Mouse (Mus musculus) forebrain, embryonic 13.5 days (tissue): ENCODE data around the gene Skil. TPM values are rescaled to one million over a fixed set of nuclear protein-coding genes. Genes with fewer than 3 reads are reported as not detected.

Experiments
- ATAC-seq: fragments of 200-750 bp; cut with Nextera tagmentation; 2 replicates; pipeline ENCODE4 v1.8.0; 2017
- H3K27ac ChIP-seq: fragments of 300-500 bp; sonication (generic); 2 replicates; pipeline ENCODE4 v1.5.1; 2015; ENCODE audit warnings: inconsistent platforms, mild to moderate bottlenecking, moderate library complexity
- H3K27me3 ChIP-seq: fragments of 300-500 bp; sonication (generic); 2 replicates; pipeline ENCODE4 v1.6.1; 2015; ENCODE audit warnings: mild to moderate bottlenecking, inconsistent platforms
- H3K36me3 ChIP-seq: fragments of 300-500 bp; sonication (generic); 2 replicates; pipeline ENCODE4 v1.6.1; 2015; ENCODE audit warnings: mild to moderate bottlenecking, inconsistent platforms; ENCODE audit not compliant: poor library complexity, severe bottlenecking
- H3K4me1 ChIP-seq: fragments of 300-500 bp; sonication (generic); 2 replicates; pipeline ENCODE4 v1.6.1; 2015; ENCODE audit warnings: inconsistent platforms
- H3K4me2 ChIP-seq: fragments of 300-500 bp; sonication (generic); 2 replicates; pipeline ENCODE4 v1.6.1; 2015; ENCODE audit warnings: inconsistent platforms, mild to moderate bottlenecking, moderate library complexity
- H3K4me3 ChIP-seq: fragments of 300-500 bp; sonication (generic); 2 replicates; pipeline ENCODE4 v1.5.1; 2015; ENCODE audit warnings: mild to moderate bottlenecking, inconsistent platforms
- H3K9ac ChIP-seq: fragments of 300-500 bp; sonication (generic); 2 replicates; pipeline ENCODE4 v1.6.1; 2015; ENCODE audit warnings: mild to moderate bottlenecking, inconsistent platforms
- H3K9me3 ChIP-seq: fragments of 300-500 bp; sonication (generic); replicated peaks from 2 replicates; pipeline ENCODE4 v1.6.1; 2016; ENCODE audit warnings: inconsistent platforms
- WGBS: fragments of 180-500 bp; shearing (Covaris S2); methylation state at CpG from one replicate; pipeline ENCODE4 v1.1.7; 2015; 5-methylcytosine and 5-hydroxymethylcytosine counted together
- polyA plus RNA-seq: library from polyadenylated mRNA; unstranded; fragments of >200 nt; fragmentation: Nextera tagmentation; extraction: Ambion mirVana; gene quantifications from 2 replicates; pipeline ENCODE4 v1.2.1, GENCODE M21; 2015

Skil gene
- polyA plus RNA-seq, 1 experiment from 2014 or later, result 32.3 TPM

DNA sequence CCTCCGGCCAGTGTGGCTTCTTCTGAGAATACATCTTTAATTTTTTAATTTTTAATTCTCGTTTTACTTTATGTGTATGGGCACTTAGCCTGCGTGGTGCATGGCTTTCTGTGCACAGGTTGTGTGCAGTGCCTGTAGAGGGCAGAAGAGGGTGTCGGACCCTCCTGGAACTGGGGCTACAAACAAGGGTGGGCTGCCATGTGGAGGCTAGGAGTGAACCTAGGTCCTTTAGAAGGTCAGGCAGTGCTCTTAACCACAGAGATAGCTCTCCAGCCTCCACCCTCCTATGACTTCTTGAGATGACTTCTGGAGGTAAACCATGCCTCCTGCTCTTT, 33.1 kb upstream of the Skil start:
- Histone ChIP-seq H3K4me3 (no peak overlapping the region), H3K4me2 (no peak overlapping the region), H3K9me3 (no peaks in the 10 kb centered on the region), H3K9ac (no peak overlapping the region), H3K27me3 (no peaks in the 10 kb centered on the region), H3K36me3 (no peaks in the 10 kb centered on the region), H3K4me1 (0 out of 2 replicates have a peak, but pooled peaks cover 3% of the 10 kb centered on the region), H3K27ac (no peak overlapping the region)
- WGBS, result 80% methylated on average over 4 of the region's 4 CpGs
- no peak for ATAC-seq

DNA sequence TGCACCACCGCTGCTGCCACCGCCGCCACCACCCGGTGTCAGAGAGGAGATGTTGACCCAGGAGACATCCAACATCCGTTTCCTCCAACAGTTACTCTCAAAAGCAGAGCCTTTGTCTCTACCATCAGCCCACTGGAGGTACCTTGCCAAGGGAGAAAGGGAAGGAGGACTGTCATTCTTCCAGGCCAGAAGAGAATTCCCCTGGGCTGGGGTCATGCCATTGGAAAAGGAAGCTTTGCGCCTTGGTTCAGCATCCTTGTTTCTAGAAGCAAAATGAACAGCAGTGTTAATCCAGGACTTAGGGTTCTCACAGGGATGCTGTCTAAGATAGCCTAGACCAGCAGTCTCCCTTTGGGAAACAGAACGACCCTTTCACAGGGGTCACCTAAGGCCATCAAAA, 32.5 kb upstream of the Skil start:
- H3K27ac ChIP-seq, result no peak overlapping the region
- no peaks in the 10 kb centered on the region for H3K4me1 ChIP-seq
- no peaks in the 10 kb centered on the region for H3K36me3 ChIP-seq
- 86% methylated on average over 7 of the region's 7 CpGs for WGBS
- no peaks in the 10 kb centered on the region for H3K27me3 ChIP-seq
- H3K4me3 ChIP-seq, result no peak overlapping the region
- H3K4me2 ChIP-seq, result no peak overlapping the region
- H3K9me3 ChIP-seq, result no peaks in the 10 kb centered on the region
- H3K9ac ChIP-seq, result no peak overlapping the region
- no peak for ATAC-seq

DNA sequence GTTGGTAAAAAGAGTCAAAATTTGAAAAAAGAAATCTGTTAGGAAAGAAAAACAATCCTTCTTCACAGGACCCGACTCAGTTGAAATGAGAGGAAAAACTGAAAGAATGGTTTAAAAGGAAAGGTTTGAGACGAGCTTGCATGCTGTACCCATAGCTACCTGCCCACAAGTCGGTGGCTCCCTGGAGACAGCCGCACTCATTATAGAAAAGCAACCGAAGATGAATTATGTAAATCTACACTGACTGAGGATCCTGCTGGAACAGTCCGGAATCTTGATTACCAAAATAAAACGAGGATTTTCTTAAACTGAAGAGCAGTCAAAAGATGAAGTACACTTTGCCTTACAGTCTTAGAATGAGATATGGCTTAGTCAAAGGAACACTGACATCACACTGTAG, 26.4 kb upstream of the Skil start:
- Histone ChIP-seq H3K36me3 (no peaks in the 10 kb centered on the region), H3K9me3 (no peaks in the 10 kb centered on the region), H3K9ac (no peak overlapping the region), H3K4me1 (no peaks in the 10 kb centered on the region), H3K27ac (no peak overlapping the region), H3K4me2 (no peak overlapping the region), H3K27me3 (no peaks in the 10 kb centered on the region), H3K4me3 (no peak overlapping the region)
- no peak for ATAC-seq
- WGBS, result 85% methylated on average over 7 of the region's 7 CpGs

DNA sequence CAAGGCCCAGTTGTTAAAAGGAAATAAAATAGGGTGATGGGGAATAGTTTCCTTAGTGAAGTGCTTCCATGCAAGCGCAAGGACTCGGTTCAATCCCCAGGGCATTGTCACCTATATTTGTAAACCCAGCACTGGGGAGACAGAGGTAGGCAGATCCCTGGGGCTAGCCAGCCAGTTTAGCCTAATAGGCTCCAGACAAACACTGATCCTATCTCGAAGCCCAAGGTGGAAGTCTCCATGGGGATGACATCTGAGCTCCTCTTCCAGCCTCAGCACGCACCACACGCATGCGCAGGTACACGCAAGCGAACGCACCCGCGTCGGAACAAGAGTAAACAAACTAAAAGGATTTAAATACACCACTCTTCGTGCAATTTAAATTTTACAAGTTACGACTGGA, 23.1 kb upstream of the Skil start:
- 92% methylated on average over 14 of the region's 14 CpGs for WGBS
- no peaks in the 10 kb centered on the region for H3K4me1 ChIP-seq
- no peaks in the 10 kb centered on the region for H3K27me3 ChIP-seq
- H3K4me3 ChIP-seq, result no peak overlapping the region
- no peaks in the 10 kb centered on the region for H3K36me3 ChIP-seq
- no peak overlapping the region for H3K27ac ChIP-seq
- no peak overlapping the region for H3K4me2 ChIP-seq
- H3K9me3 ChIP-seq, result no peaks in the 10 kb centered on the region
- no peak overlapping the region for H3K9ac ChIP-seq
- no peak for ATAC-seq

DNA sequence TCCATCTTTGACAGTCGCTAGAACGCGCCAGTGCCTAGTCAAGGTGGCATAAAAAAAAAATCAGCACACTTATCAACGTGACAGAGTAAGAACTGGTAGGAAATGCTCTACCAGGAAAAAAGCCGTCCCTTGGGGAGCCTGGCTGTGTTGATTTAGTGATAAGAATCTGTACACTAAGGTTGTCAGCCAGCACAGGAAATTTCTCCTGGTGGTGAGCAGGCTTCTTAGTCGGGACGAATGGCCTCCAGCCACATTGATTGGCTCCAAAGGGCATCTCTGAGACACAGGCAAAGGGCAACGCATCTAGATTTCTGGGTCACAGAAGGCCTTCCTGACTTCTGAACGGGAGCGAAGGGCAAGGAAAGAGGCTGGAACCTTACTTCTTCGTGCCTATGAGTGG, 19.1 kb upstream of the Skil start:
- H3K4me1 ChIP-seq, result no peaks in the 10 kb centered on the region
- H3K9ac ChIP-seq, result no peak overlapping the region
- H3K4me2 ChIP-seq, result no peak overlapping the region
- no peaks in the 10 kb centered on the region for H3K9me3 ChIP-seq
- WGBS, result 86% methylated on average over 11 of the region's 11 CpGs
- H3K4me3 ChIP-seq, result no peak overlapping the region
- no peak overlapping the region for H3K27ac ChIP-seq
- ATAC-seq, result no peak
- no peaks in the 10 kb centered on the region for H3K36me3 ChIP-seq
- no peaks in the 10 kb centered on the region for H3K27me3 ChIP-seq

DNA sequence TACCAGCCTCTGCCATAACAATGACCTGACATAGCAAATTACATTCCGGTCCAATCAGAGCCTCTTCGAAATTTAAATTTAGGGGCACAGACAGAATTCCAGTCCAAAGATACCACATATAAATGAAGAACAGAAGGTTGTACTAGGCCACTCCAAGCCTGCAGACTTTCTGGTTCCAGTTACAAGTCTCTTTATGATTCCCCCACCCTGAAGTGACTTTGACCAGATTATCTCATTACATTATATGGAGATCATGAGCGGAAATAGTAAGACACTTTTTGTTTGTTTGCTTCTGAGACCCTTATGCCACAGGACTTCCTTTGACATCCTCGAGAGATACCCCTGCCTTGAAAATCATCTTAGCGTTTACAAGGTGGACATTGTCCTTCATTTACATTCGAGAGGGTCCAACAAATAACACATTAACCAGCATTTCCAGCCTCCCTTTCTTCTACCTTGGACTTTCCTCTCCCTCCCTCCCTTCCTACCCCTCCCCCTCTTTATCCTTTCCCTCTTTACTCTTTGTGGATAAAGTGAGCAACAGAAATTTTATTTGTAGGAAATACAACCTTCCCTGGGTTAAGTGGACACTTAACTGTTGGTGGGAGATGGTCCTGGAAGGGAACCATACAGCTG, 17.7 kb upstream of the Skil start:
- Histone ChIP-seq H3K4me2 (no peak overlapping the region), H3K9me3 (no peaks in the 10 kb centered on the region), H3K27me3 (no peaks in the 10 kb centered on the region), H3K4me3 (no peak overlapping the region), H3K4me1 (no peaks in the 10 kb centered on the region), H3K27ac (no peak overlapping the region), H3K36me3 (no peaks in the 10 kb centered on the region), H3K9ac (no peak overlapping the region)
- no peak for ATAC-seq
- 90% methylated on average over 6 of the region's 6 CpGs for WGBS

DNA sequence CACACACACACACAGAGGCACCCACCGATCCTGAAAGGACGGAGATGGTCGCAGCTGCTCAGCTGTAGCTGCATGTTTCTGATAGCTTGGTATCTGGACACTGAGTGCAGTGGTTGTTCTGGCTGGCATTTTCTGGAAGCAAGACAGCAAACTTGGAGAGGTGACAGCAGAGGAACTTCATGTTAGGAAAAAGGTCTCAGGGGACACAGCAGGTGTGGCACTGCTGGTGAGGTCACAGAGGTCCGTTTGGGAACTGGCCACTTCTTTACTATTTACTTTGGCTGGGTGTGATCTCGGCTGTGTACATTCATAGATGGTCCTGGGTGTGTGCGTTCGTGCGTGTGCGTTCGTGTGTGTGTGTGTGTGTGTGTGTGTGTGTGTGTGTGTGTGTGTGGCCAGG, 15.4 kb upstream of the Skil start:
- H3K4me1 ChIP-seq, result peaks cover 10% of the 10 kb centered on the region
- 86% methylated on average over 10 of the region's 10 CpGs for WGBS
- no peak for ATAC-seq

DNA sequence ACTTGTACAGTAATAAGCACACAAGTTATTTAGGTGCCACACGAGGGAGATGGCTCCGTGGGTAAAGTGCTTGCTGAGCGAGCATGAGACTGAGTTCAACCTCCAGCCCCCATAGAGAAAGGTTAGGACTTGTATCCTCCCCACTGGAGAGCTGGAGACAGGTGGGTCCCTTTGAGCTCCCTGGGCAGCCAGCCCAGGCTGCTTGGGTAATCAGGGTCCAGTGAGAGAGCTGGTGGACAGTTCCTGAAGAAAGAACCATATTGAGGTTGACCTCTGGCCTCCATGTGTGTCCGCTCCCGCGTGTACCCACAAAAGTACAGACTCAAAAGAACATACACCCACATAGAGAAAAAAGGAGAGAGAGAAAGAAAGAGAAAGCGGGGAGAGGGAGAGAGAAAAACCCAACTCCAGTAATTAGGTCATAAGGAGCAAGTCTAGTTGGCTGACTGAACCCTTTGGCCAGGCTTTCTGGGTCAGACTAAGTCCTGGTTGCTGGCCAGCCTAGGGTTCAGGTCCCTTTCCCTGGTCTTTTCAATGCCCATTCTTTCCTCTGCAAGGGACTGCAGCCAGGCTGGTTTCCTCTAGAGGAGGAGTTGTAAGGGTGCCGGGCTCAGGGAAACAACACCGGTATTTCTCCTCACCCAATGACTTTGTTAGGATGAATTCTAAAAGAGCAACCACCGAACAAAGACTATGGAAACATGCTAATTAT, 13.9 kb upstream of the Skil start:
- no peaks in the 10 kb centered on the region for H3K9me3 ChIP-seq
- 81% methylated on average over 10 of the region's 10 CpGs for WGBS
- H3K27ac ChIP-seq, result no peak overlapping the region
- H3K4me2 ChIP-seq, result no peak overlapping the region
- H3K36me3 ChIP-seq, result no peaks in the 10 kb centered on the region
- no peak overlapping the region for H3K9ac ChIP-seq
- no peak overlapping the region for H3K4me3 ChIP-seq
- H3K27me3 ChIP-seq, result no peaks in the 10 kb centered on the region
- ATAC-seq, result no peak
- peaks cover 10% of the 10 kb centered on the region for H3K4me1 ChIP-seq

More for the DNA sequence above, 15.4 kb upstream of the Skil start:
- Histone ChIP-seq H3K36me3 (no peaks in the 10 kb centered on the region), H3K4me3 (no peak overlapping the region), H3K9ac (no peak overlapping the region), H3K9me3 (no peaks in the 10 kb centered on the region), H3K27ac (no peak overlapping the region), H3K4me2 (no peak overlapping the region), H3K27me3 (no peaks in the 10 kb centered on the region)

DNA sequence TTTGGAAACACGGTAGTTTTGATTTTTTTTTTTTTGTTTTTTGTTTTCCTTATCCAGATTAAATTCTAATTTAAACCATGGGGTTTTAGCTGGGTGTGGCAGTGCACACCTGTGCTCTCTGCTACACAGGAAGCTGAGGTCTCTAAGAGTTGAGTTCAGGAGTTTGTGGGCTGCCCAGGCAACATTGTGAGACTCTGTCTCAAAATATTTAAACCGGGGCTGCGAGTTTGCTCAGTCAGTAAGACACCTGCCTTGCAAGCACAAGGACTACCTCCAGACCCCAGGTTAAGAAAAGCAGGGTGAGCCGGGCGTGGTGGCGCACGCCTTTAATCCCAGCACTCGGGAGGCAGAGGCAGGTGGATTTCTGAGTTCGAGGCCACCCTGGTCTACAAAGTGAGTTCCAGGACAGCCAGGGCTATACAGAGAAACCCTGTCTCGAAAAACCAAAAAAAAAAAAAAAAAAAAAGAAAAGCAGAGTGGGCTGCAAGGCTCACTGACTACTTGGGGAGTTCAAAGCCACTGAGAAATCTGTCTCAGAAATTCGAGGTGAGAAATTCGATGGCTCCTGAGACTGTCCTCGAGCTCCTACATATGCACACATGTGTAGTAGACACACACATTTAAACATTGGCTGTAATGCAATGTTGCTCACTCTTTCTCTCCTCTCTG, 11.9 kb upstream of the Skil start:
- ATAC-seq, result no peak
- H3K9me3 ChIP-seq, result no peaks in the 10 kb centered on the region
- H3K9ac ChIP-seq, result no peak overlapping the region
- WGBS, result 92% methylated on average over 12 of the region's 13 CpGs
- no peak overlapping the region for H3K4me3 ChIP-seq
- peaks cover 17% of the 10 kb centered on the region for H3K4me1 ChIP-seq
- no peak overlapping the region for H3K4me2 ChIP-seq
- H3K27me3 ChIP-seq, result no peaks in the 10 kb centered on the region
- H3K27ac ChIP-seq, result no peak overlapping the region
- H3K36me3 ChIP-seq, result no peaks in the 10 kb centered on the region

DNA sequence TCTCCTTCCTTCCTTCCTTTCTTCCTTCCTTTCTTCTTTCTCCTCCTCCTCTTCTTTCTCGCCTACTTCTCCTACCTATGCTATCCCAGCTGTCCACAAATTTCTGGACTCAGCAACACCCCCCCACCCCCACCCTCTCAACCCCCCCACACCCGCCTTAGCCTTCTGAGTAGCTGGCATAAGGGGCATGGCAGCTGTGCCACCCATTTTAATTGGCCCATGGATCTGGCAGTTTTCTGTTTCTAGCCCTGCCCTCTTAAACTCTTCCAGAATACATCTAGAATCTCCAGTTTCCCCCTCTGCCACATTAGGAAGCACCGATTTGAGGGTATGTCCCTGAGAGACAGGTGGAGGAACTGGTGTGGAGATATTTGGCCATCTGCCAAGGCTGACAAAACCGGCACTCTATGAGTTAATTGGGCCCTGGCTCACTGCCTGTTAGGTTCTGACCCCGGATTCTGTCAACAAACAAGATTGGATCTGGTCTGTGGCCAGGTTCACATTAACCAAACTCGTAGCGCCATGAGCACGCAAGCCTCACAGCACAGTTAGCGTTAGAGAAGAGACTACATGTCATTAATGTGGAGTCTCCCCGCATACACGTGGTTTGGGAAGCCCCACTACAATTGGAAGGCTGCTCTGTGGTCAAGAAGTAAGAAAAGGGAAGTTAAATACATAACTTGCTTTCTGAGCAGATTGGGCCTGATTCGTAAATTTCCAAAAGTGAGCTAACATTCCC, 11.2 kb upstream of the Skil start:
- Histone ChIP-seq H3K9ac (no peak overlapping the region), H3K9me3 (no peaks in the 10 kb centered on the region), H3K4me3 (no peak overlapping the region), H3K4me1 (peaks cover 17% of the 10 kb centered on the region), H3K36me3 (no peaks in the 10 kb centered on the region), H3K4me2 (peak overlapping the region; percentile 8; the same call in 1 of the 2 replicates), H3K27me3 (no peaks in the 10 kb centered on the region), H3K27ac (no peak overlapping the region; the same call in 1 of the 2 replicates)
- WGBS, result 32% methylated on average over 12 of the region's 12 CpGs
- ATAC-seq, result peak; percentile 69; the same call in 1 of the 2 replicates

DNA sequence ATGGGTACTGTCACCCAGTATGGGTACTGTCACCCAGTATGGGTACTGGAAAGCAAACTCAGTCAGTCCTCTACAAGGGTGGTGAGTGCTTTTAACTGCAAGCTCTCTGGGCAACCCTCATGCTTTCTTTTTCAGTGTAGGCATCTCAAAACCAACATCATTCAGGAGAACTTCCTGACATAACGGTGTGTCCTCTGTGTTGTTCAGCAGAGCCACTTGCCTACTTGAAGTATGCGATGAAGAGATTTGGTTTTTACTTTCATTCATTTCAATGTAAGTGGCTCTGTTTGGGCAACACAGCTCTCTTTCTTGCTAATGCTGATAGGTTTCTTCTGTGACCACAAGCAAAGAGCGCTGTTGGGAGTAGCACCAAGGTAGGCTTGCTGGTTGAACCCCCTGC, 9.9 kb upstream of the Skil start:
- peaks cover 17% of the 10 kb centered on the region for H3K4me1 ChIP-seq
- H3K27ac ChIP-seq, result no peak overlapping the region
- no peaks in the 10 kb centered on the region for H3K36me3 ChIP-seq
- H3K9me3 ChIP-seq, result no peaks in the 10 kb centered on the region
- H3K27me3 ChIP-seq, result no peaks in the 10 kb centered on the region
- H3K4me2 ChIP-seq, result no peak overlapping the region
- H3K4me3 ChIP-seq, result no peak overlapping the region
- WGBS, result 96% methylated on average over 3 of the region's 3 CpGs
- no peak for ATAC-seq
- H3K9ac ChIP-seq, result no peak overlapping the region
